In the genomic region with DNA sequence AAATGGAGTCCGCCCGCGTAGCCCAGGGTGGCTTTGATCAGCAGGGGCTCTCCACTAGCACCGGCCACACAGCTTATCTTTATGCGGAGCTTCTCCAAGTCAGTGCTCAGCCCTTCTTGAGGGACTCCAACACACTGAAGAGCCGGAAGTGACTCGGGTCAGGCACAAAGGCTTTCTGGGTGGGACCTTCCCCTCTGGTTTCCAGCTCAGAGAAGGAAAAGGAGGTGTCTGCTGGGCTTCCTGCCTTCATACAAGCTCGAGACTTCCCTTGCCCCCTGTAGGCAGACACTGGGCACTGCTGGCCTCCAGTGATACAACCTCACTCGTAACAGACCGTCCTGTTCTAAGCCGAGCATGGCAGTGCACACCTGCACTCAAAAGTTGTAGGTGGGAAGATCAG, we compare ENCODE assay signal across 8 mouse cellular contexts. TPM values are rescaled to one million over a fixed set of nuclear protein-coding genes. Genes with fewer than 3 reads are reported as not detected.
DNase-seq lines count a peak whose midpoint lies in the region; ATAC-seq lines count a peak whose summit lies in the region.

No protein-coding gene starts in this region.

- H3K4me1 ChIP-seq in kidney, embryonic 15.5 days = peaks cover 83% of the 10 kb centered on the region

- H3K4me2 ChIP-seq in kidney, embryonic 15.5 days = peak overlapping the region; percentile 28; the same call in 1 of the 2 replicates

- WGBS in kidney, embryonic 15.5 days = 78% methylated on average over 11 of the region's 11 CpGs

- no peaks in the 10 kb centered on the region for H3K27me3 ChIP-seq in kidney, embryonic 15.5 days

- no peak for ATAC-seq in kidney, embryonic 15.5 days (replicated peaks; ENCODE audit: low FRiP score)

- peak; percentile 25 for DNase-seq in retina, postnatal 1 day
- no peak for DNase-seq in retina, embryonic 14.5 days (ENCODE audit: low spot score)
- peak; percentile 38 for DNase-seq in embryo, embryonic 10.5 days (ENCODE audit: low spot score)
- DNase-seq in lung, postnatal 4 days = peak; percentile 80 to 83
- DNase-seq in left cerebral cortex, postnatal 36 days (ENCODE audit: low spot score in 2 of 2) = no peak
- DNase-seq in left cerebral cortex, postnatal 4 days = no peak
- DNase-seq in layer of hippocampus, postnatal 10 days (ENCODE audit: low spot score in 2 of 2) = no peak

- H3K9ac ChIP-seq in kidney, embryonic 15.5 days = no peak overlapping the region

- no peaks in the 10 kb centered on the region for H3K9me3 ChIP-seq in kidney, embryonic 15.5 days (replicated peaks)

- peak overlapping the region; percentile 18 for H3K4me3 ChIP-seq in kidney, embryonic 15.5 days (replicated peaks)

- H3K27ac ChIP-seq in kidney, embryonic 15.5 days = no peak overlapping the region

- intact Hi-C loops in left cerebral cortex, postnatal 36 days (cut with DNase I) = no loop called here
- intact Hi-C loops in left cerebral cortex, postnatal 4 days (cut with DNase I) = no loop called here

- H3K36me3 ChIP-seq in kidney, embryonic 15.5 days = peaks cover 6% of the 10 kb centered on the region; the same call in 1 of the 2 replicates

RNA-seq across cellular contexts. Expression of gene Tmem184b, which starts 6.6 kb away (rescaled TPM):
- 67.7 and 75.5 TPM in 2 replicates for polyA plus RNA-seq in kidney, embryonic 15.5 days (2015; fragmentation: Nextera tagmentation; extraction: Ambion mirVana)
- 10 to 100 TPM; 67.6 to 73.5 TPM for total RNA-seq in left cerebral cortex, postnatal 36 days (2021)
- 10 to 100 TPM; 49.6 to 53.4 TPM for total RNA-seq in left cerebral cortex, postnatal 4 days (2021)
- 10 to 100 TPM; 46.1 to 48.1 TPM for total RNA-seq in layer of hippocampus, postnatal 10 days (2021)

RNA-seq across cellular contexts. Expression of gene Maff, which starts 50.3 kb away (rescaled TPM):
- polyA plus RNA-seq in kidney, embryonic 15.5 days (2015; fragmentation: Nextera tagmentation; extraction: Ambion mirVana) = 3.8 and 4.4 TPM in 2 replicates
- 1 to 10 TPM; 1.6 to 2.0 TPM for total RNA-seq in left cerebral cortex, postnatal 36 days (2021)
- 1 to 10 TPM; 1.5 to 1.9 TPM for total RNA-seq in left cerebral cortex, postnatal 4 days (2021)
- 1 to 10 TPM; 1.7 to 2.0 TPM for total RNA-seq in layer of hippocampus, postnatal 10 days (2021)

RNA-seq across cellular contexts. Expression of gene Csnk1e, which starts 58.6 kb away (rescaled TPM):
- 87.0 and 90.6 TPM in 2 replicates for polyA plus RNA-seq in kidney, embryonic 15.5 days (2015; fragmentation: Nextera tagmentation; extraction: Ambion mirVana)
- 100 to 1,000 TPM; 135 to 154 TPM for total RNA-seq in left cerebral cortex, postnatal 36 days (2021)
- total RNA-seq in left cerebral cortex, postnatal 4 days (2021) = 100 to 1,000 TPM; 285 to 296 TPM
- total RNA-seq in layer of hippocampus, postnatal 10 days (2021) = 100 to 1,000 TPM; 172 to 178 TPM

Comparison
In these comparisons a context has a peak if more than half of its experiments do, and no peak if none do; other contexts are left out.
1. DNase-seq: peak in retina, postnatal 1 day (single experiment), embryo, embryonic 10.5 days (single experiment) and lung, postnatal 4 days (2 of 2); none in retina, embryonic 14.5 days (single experiment), left cerebral cortex, postnatal 36 days (0 of 2), left cerebral cortex, postnatal 4 days (single experiment) and layer of hippocampus, postnatal 10 days (0 of 2).